Mouse (Mus musculus) layer of hippocampus, adult 9-10 months (tissue): ENCODE data around the gene Sorcs2.

Experiments
- DNase-seq: peaks from one replicate; pipeline ENCODE4 v3.0.0; 2022; ENCODE audit warnings: low spot score

Sorcs2 gene

GRCm38 (mm10) chr5:36178215-36178614 lies 219.7 kb downstream of the Sorcs2 start:
- DNase-seq, result no peak

DNA sequence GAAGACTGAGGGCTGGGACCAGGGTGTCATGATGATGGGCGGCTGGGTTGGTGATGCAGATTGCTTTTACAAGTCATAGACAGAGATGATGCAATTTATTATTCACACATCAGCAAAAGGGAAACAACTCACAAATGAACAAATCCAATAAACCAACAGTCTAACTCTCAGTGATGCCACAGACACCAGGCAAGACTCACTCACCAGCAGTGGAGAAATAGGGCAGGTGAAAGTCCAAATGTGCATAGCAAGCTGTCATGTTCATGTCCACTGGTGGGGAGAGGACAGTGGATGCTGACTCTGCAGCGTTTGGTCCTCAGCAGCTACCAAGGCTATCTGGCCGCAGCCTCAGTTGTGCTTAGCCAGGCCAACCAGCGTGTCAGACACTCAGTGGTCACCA lies 221.1 kb downstream of the Sorcs2 start:
- DNase-seq, result no peak

- DNase-seq, result no peak
Observed at GRCm38 (mm10) chr5:36176409-36176808, 221.5 kb downstream of the Sorcs2 start.

DNA sequence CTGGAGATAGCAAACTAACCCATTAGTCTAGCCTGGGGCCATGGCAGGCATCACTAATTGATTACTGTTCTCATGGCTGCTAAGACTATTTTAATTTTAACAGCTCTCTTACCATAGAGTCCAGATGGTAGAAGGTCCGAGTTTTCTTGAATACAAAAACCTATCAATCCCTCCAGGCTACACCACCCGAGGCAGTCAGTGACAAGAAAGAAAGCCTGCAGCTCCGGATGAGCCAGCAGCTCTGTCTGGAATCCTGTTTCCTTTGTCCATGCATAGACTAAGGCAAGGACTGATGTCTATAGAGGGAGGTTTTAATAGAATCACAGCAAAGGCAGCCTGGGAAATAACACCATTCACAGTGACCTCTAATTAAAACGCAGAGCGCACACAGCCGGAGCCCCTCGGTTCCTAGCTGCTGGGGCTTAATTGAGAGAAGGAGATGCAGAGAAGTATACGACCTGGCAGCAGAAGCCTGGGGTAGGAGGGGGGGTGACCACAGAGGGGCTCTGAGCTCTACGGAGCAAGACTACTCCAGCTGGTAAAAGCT lies 223.3 kb downstream of the Sorcs2 start:
- DNase-seq, result no peak

GRCm38 (mm10) chr5:36168963-36169650 lies 228.8 kb downstream of the Sorcs2 start:
- DNase-seq, result no peak

DNA sequence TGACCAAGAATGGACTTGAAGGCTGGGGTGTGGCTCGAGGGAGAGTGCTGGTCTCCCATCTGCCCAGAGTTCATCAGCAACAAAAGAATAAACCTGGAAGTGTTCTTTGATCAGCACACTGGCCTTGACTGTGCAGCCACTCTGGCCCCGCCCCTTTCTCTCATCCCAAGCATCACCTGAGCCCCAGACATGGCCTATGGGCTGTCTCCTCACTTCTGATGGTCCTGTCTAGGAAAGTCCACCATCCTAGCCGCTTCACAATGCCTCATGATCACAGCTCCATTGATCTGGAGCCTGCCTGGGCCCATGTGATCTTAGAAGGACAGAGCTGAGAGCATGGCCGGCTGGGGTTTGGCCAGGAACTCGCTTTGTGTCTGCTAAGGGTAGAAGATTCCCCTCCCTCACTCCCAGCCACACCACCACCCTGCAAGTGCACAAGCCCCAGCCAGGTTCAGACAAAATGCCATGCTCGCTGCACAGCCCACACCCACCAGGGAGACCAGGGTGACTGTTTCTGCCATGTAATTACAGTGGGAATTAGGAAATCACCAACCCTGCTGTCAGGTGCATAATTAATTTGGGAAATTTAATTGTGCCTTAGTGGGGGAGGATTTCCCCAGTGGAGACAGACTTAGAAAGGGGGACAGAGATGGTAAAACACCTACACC lies 231.5 kb downstream of the Sorcs2 start:
- no peak for DNase-seq

- DNase-seq, result no peak
Observed at GRCm38 (mm10) chr5:36165424-36166302, 232.3 kb downstream of the Sorcs2 start.

GRCm38 (mm10) chr5:36154879-36155485 lies 243.0 kb downstream of the Sorcs2 start:
- no peak for DNase-seq

DNA sequence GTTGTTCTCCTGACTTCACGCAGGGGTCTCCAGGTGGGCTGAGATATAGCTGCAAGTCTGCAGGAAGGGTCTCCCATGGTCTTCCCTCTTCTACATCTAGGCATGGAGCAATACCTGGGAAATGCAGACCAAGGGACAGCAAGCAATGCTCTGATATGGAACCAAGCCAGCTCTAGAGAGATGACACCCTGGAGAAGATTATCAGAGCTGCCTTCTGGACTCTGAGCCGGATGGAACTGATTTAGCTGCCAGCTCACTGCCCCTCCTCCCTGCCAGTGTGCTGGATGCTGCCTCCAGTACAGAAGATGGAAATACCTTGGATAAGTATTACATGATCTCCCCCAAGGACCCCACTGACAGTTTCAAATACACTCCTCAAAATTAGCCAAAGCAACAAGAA lies 244.7 kb downstream of the Sorcs2 start:
- DNase-seq, result no peak

DNA sequence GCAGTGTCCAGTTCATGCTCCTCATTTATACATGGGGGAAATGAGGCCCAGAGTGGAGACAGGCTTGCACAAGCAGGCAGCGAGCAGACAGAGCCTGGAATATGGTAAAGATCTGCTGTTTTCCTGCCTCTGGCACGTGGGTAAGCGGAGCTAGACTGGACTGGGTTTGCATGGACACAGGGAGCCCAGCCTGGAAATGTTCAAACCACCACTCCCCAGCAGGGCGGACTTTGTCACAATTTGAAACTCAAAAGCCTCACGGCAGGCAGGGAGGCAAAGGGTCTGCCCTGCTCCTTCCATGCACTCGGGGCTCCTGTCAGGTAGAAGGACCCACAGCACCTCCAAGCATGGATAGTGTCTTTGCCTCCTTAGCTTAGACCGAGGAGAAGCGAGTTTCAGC lies 246.9 kb downstream of the Sorcs2 start:
- DNase-seq, result no peak

DNA sequence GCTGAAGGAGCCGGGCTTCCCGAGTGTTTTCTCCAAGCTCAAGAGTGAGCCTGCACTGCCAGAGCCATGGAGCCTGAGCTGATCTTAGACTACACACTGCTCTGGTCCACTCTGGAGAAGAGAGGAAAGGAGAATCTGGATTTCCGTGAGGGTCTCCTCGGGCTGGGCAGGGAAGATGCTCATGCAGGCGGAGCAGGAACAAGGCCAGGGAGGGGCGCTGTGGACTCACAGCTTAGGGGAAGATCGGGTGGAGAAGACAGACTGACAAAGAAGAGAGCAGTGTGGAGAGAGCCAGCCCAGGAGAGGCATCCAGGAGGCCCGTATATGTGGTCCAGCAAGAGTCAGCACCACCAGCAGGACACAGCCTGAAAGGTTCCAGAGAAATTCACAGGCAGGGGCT lies 248.8 kb downstream of the Sorcs2 start:
- DNase-seq, result no peak

DNA sequence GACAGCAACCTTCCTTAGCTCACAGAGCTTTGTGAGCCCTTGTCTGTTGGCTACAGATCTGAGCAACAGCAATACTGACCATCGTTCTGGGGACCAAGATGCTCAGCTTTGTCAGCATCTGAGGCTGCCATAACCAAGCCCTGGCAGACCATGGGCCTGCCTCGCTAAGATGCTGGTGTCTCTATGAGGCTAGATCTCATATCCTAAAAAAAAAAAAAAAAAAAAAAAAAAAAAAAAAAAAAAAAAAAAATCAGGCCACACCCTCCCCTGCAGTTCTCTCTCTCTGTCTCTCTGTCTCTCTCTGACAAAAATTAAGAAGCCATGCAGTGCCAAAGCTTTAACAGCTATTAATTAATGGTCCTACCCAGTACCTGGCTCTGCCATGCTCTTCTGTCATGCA lies 251.3 kb downstream of the Sorcs2 start:
- no peak for DNase-seq

- DNase-seq, result no peak
Observed at GRCm38 (mm10) chr5:36144560-36144959, 253.4 kb downstream of the Sorcs2 start.

- DNase-seq, result no peak
Observed at GRCm38 (mm10) chr5:36141676-36142255, 256.2 kb downstream of the Sorcs2 start.

DNA sequence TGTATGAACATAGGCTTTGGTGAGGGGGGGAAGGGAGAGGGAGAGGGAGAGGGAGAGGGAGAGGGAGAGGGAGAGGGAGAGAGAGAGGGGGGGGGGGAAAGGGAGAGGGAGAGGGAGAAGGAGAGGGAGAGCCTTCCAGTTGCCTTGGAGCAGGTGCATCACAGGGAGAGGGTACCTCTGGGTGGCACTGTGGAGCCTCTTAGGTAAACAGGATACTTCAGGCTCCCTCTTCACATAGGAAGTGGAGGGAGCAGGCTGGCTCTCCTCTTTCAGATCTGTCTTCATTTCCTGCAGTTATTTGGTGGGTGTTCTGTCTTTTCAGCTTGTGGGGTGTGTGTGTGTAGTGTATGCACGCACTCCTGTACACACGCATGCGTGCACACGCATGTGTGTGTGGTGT lies 256.8 kb downstream of the Sorcs2 start:
- DNase-seq, result no peak

- no peak for DNase-seq
Observed at GRCm38 (mm10) chr5:36139766-36140165, 258.2 kb downstream of the Sorcs2 start.

DNA sequence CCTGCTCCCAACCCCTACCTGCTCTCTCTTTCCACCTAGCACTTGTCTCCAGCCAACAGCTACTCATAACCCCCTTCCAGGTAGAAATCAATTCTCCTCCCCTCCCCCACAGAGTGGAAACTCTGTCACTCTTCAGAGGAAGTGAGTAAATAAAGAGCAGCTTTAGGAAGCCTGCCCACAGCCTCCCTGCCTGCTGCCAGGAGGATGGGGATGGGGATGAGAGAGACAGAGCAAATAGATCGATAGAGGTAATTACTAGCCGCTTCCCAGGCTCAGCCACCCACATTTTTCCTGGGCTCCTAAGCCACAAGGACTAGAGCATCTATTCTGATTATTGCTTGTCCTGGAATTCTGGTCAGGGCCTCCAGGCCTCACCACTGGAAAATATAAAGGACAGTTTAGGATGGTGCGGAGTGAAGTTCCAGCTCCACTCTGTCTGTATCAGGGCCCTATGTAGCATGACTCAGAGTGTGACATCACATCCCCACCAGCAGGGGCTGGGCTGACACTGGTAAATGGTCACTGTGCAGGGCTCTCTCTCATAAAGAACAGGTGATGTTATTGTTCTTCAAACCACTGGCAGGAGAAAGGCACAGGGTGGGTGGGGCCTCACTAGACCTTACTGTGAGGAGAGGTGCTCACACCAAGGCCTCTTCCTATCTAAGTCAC lies 261.9 kb downstream of the Sorcs2 start:
- DNase-seq, result no peak

DNA sequence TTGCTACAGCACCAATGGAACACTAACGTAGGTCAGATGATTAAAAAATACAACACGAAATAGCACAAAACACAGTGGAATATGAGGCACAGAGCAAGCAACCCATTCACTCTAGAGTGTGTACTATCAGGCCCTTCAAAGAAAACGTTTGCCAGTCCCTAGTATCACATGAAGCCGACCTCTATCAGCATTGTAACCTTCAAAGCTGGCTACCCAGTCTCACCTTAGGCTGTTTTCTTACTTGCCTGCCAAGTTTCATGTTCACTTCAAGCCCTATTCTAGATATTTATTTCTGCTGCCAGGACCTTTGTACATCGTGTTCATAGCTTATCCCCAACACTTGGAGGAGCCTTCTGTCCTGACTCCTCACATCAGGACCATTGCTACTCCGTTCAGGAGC lies 263.6 kb downstream of the Sorcs2 start:
- DNase-seq, result no peak

- DNase-seq, result no peak
Observed at GRCm38 (mm10) chr5:36133893-36134292, 264.0 kb downstream of the Sorcs2 start.

- DNase-seq, result no peak
Observed at GRCm38 (mm10) chr5:36130393-36131011, 267.4 kb downstream of the Sorcs2 start.

- DNase-seq, result no peak
Observed at GRCm38 (mm10) chr5:36129661-36130060, 268.3 kb downstream of the Sorcs2 start.
